Mouse (Mus musculus): Measurements from ENCODE around the gene Aldh8a1. TPM values are rescaled to one million over a fixed set of nuclear protein-coding genes. Genes with fewer than 3 reads are reported as not detected.
A peak's percentile ranks its signal among the peaks of the same experiment; 100 is the strongest.

Aldh8a1 gene
- total RNA-seq, 2 experiments from 2014 or later: 0.15 to 0.26 TPM

DNA sequence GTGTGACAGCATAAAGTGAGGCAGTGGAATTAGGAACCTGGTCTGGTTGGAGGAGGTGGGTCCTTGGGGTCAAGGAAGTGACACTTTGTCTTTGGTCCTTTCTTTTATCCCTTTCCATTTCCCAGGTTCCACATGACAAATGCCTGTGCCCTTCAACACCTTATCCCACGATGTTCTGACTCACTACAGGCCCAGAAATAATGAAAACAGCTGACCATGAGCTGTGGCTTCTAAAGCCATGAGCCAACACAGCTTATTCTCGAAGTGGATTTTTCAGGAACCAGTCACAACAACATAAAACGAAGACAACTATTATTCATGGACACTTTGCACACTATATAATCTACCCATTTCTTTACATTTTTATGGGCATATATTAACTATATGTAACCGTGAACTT is 37.9 kb downstream of the Aldh8a1 start:
- no peak for DNase-seq (ENCODE audit: low spot score in 2 of 2)

DNA sequence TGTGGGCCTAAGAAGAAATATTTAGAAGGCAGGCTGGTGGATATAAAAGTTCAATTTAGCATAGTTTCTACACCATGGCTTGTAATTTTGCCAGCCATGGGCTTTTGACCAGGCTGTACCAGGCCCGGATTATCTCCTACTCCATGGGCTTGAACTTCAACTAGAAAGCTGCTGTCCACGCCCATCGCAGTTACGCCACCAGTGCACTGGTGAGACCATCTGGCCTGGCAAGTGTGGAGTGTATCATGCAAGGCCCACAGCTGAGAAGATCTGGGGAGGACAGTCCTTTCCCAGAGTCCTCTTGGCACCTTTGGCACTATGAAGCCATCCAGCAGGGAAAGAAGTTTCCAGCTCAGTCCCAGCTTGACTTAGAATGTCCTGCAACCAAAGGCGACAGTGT is 39.1 kb downstream of the Aldh8a1 start:
- no peak for DNase-seq (ENCODE audit: low spot score in 2 of 2)

DNA sequence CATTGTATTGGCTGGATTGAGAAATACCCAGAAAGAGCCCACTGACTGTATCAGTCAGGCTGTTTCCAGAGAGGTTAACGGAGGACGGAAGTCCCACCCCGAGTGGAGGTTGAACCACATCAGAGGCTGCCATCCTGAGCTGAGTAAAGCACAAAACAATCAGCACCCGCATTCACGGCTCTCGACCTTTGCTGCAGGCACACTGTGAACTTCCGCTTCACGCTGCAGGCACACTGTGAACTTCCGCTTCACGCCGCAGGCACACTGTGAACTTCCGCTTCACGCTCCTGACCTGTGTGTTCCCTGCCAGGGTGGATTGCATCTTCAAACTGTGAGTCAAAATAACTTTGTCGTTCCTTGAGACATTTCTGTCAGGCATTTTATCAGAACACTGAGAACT is 42.1 kb downstream of the Aldh8a1 start:
- DNase-seq (ENCODE audit: low spot score in 2 of 2): no peak

DNA sequence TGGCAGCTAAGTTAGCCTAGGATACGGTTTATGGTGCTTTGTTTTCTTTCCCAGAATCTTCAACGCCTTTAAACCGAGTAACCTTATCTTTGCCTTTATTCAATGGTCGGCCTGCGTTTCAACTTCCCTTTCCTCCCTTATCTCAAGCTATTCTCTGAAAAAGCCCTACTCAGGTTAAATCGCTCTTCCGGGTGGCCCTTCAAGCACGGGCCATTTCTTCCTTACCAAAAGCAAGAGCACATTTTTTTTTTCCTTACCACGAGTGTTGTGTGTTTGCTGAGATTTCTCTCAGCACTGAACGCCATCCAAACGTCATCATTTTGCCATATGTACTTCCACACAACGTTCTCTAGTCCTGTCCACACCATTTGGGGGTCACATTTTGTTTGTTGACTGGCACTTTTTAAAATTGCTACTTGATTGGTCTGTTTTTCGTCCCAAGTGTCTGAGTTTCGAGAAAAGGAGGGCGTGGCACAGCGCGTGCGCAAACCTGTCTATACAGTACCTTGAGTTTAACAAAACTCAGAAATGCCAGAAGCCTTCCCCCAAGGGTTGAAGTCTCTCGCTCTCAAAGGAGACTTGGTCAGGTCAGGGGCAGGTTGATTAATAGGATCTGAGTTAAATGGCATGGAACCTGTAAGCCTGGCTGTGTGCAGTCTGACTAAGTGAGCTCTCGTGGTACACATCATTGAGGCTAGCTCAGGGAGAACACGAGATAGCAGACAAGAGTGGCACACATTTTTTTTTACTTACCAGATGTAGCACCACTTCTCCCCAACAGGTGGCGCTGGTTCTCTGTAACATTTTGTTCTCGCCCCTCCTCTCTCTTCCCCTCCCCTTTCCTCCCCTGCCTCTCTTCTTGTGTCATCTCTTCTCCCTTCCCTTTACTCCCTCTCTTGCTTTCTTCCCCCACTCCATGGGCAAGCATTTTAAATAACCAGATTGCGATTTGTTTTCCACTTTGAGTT is 43.6 kb downstream of the Aldh8a1 start:
- peak; percentile 38 to 47 for DNase-seq (ENCODE audit: low spot score in 2 of 2)

DNA sequence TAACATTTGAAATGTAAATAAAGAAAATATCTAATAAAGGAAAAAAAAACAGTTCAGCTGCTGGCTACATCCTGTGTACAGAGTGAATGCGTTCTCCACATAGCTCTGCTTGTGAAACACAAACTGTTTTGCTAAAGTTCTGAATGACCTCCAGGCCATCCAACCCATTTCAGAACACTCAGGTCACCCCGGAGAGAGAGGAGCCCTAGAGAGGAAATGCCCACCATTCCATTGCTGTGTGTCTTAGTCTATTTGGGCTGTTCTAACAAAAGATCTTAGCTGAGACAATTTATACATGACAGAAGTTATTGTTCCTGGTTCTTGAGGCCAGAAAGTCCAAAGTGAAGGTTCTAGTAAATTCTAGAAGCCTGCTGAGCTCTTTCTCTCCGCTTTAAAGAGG is 49.4 kb downstream of the Aldh8a1 start:
- no peak for DNase-seq (ENCODE audit: low spot score in 2 of 2)

DNA sequence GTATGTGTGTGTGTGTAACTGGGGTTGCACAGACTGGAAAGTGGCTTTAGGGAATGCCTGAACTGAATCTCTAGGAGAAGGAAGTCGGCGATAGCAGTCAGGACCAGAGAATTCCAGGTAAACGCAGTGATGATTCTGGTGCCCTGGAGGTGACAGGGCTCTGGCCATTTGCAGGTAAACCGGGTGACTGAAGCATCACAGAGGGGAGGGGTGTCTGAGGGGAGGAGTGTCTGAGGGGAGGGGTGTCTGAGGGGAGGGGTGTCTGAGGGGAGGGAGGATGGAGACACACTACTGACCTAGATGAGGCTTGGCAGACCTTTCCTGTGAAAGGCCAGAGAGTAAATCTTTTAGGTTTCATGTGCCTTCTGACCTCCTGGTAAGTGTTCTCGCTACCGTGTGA is 50.9 kb downstream of the Aldh8a1 start:
- DNase-seq (ENCODE audit: low spot score in 2 of 2): no peak

DNA sequence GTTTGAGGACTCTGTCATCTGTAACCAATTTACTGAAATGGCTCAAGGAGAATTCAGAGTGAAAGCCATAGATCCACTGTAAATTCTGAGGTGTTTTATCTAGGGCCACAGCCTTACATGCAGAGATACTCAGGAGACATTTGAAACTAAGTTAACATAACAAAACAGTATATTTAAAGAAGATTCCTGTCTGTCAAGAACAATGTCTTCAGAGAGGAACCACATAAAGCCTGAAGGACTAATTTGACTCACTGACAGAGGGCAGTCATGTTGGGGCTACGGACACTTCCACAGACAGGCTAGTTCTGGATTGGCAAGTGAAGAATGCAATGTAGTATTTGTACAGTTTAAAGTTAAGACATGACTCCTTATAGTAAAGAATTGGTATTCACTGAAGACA is 62.2 kb downstream of the Aldh8a1 start:
- no peak for DNase-seq (ENCODE audit: low spot score in 2 of 2)

DNA sequence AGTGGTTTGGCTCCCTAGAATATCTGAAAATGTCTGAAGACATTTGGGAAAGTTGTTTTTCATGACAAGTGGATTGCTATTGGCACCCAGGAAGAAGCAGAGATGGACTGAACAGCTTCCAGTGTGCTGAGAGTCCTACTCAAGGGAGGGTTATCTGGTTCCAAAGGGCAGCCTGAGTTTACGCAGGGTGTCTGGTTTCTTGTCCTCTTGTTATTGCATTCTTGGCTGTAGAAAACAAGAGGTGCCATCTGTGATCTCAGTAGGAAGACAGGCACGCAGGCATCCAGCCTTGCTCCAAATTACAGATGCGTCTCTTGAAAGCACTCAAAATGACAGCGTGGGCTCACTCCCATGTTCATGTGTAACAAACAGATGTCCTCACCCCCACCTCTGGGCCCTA is 63.9 kb downstream of the Aldh8a1 start:
- no peak for DNase-seq (ENCODE audit: low spot score in 2 of 2)

DNA sequence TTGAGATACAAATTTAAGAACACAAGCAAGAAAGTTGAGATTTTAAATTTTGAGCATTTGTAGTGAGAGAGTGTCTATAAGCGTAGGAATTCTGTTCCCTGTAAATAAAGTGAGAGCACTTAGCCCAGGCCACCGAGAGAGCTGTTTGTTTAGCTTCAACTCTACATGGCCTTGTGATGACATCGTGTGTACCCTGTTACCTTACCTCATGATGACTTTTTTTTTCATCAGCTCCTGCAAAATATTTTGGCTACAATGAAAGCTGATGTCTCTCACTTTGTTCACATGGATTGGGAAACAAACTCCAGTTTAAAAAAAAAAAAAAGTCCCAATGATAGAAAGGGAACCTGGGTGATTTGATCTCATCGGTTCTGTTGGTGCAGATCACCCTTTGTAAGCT is 64.6 kb downstream of the Aldh8a1 start:
- DNase-seq (ENCODE audit: low spot score in 2 of 2): no peak

DNA sequence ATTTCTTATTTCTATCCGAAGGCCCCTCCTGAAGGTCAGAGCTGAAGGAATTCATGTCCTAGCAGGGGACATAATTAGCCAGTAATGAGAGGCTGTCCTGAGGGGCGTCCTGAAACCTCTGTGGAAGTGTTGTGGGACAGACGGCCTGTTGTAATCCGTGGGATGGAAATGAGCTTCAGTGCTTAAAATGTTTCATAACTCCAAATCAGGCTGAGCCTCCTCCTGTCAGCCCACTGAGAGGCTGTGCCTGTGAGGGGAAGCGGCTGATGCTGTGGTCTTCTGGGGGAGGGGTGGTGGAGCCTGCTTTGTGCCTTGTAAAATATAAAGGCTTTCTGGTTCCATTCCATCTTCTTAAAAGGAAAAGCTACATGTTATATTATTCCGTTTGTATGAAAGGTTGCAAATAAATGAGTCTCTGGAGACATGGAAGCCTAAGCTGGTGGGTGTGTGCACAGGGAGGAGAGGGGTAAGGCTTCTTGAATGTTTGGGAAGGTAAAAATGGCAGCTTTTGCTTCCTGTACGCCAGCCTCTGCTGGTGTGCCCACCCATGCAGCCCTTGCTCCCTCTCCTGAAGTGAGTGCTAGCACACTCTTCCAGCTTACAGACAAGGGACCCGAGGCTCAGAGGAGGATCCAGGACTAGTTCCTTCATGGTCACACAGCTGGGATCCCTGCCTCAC is 66.7 kb downstream of the Aldh8a1 start:
- no peak for DNase-seq (ENCODE audit: low spot score in 2 of 2)

DNA sequence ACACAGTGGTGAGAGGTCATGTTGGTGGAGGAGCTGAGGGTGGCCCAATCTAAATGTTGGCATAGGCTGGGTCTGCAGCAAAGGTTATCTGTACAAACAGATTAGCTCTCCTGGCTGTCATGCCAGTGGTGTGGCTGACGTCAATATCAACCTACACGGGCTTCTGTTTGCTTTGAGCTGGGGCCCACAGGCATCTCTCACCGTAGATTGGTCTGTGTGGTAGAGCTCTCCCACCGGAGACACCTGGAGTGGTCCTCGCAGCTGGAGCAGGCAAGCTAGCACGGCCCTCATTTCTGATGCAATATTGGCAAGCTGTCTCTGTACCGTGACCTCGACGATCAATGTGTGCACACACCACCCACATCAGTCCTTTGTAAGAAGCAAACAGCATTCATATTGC is 67.3 kb downstream of the Aldh8a1 start:
- no peak for DNase-seq (ENCODE audit: low spot score in 2 of 2)

Other genes starting within 250 kb of the Aldh8a1 start
- gene Myb, start 216.3 kb upstream of the Aldh8a1 start, total RNA-seq (2021): 1 to 10 TPM; 2.5 to 3.0 TPM
- gene Hbs1l, start 81.3 kb upstream of the Aldh8a1 start, total RNA-seq (2021): 10 to 100 TPM; 58.9 to 61.1 TPM
- gene 1700020N01Rik, start 215.9 kb downstream of the Aldh8a1 start, total RNA-seq (2021): not detected